Mouse (Mus musculus): Measurements from ENCODE around the gene Slc27a5.
A peak's percentile ranks its signal among the peaks of the same experiment; 100 is the strongest.

DNA sequence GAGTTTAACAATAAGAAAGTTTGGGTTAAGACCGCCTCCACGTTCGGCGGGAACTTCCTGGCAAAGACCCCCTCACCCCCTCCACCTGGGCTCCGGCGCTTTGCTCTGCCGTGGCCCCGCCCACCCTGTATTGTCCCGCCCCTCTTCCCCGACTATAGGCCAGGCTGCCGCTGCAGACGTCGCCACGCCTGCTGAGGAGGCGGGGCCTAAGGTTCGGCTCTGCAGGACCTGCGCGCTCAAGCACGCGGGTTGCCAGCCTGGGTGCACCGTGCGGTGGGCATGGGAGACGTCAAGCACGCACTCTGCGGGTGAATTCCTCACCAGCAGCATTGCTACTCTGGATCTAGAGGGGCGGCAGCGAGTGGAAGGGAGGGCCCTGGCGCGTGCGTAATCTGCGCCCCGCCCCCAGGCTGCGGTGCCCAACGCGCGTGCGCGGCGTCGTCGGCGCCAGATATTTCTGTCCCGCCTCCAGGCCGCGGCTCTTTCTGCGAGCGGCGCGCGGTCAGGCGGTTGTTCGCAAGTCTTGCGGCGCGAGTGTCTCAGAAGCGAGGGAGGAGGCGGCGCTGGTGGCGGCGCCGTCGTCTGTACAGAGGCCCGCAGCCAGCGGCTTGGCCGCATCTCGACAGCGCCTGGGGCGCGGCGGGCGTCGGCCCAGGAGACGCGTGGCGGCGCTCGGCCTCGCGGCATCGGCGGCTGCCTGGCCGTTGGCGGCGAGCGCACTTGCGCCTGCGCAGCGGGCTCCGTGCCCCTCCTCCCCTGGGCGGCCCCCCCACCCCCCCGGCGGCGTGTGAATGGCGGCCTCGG is 26.1 kb upstream of the Slc27a5 start:
- peak; percentile 73 for TF ChIP-seq POLR2A (IDR thresholded peaks at IDR 0.05; ENCODE audit: low read depth, low read length)
- no peak for TF ChIP-seq CTCF (conservative IDR thresholded peaks at IDR 0.05; ENCODE audit: insufficient read depth, insufficient read length, low read depth, low read length)
